Mouse (Mus musculus) cortical plate, adult 2 months (tissue): ENCODE data around the gene Cd300lf.

ENCODE experiments used
- CTCF ChIP-seq: fragments of 200-500 bp; IDR thresholded peaks from 2 replicates; pipeline ENCODE4 v1.5.1; 2011; ENCODE audit warnings: mild to moderate bottlenecking, control low read depth, low read length; ENCODE audit not compliant: insufficient read depth; ENCODE audit errors: extremely low read depth
- POLR2A ChIP-seq: fragments of 200-500 bp; IDR thresholded peaks from 2 replicates; pipeline ENCODE4 v1.6.1; 2011; ENCODE audit warnings: mild to moderate bottlenecking, low read length, control low read depth; ENCODE audit not compliant: insufficient read depth; ENCODE audit errors: extremely low read depth

- TF ChIP-seq CTCF (peak; percentile 78), POLR2A (no peak)
These were observed 52.9 kb downstream of the Cd300lf start for GRCm38 (mm10) chr11:115080886-115081285.
